Mouse (Mus musculus) forebrain, postnatal 0 days (tissue): Measurements from ENCODE around the gene Skap1. TPM values are rescaled to one million over a fixed set of nuclear protein-coding genes. Genes with fewer than 3 reads are reported as not detected.

Experiments
- ATAC-seq: fragments of 200-750 bp; cut with Nextera tagmentation; 2 replicates; pipeline ENCODE4 v1.8.0; 2017; ENCODE audit warnings: mild to moderate bottlenecking, moderate library complexity
- DNase-seq: peaks from one replicate; pipeline ENCODE4 v3.0.0-alpha.2; 2015
- H3K27ac ChIP-seq: fragments of 300-500 bp; sonication (generic); 2 replicates; pipeline ENCODE4 v1.5.1; 2014; ENCODE audit warnings: low read depth, mild to moderate bottlenecking, antibody characterized with exemption, low read length, moderate library complexity, mixed read lengths
- H3K27me3 ChIP-seq: fragments of 300-500 bp; sonication (generic); 2 replicates; pipeline ENCODE4 v1.6.1; 2014; ENCODE audit warnings: mild to moderate bottlenecking, low read length, mixed read lengths; ENCODE audit not compliant: insufficient read depth
- H3K36me3 ChIP-seq: fragments of 300-500 bp; sonication (generic); 2 replicates; pipeline ENCODE4 v1.6.1; 2014; ENCODE audit warnings: mild to moderate bottlenecking, moderate library complexity; ENCODE audit not compliant: insufficient read depth
- H3K4me1 ChIP-seq: fragments of 300-500 bp; sonication (generic); 2 replicates; pipeline ENCODE4 v1.6.1; 2014; ENCODE audit warnings: antibody characterized with exemption; ENCODE audit not compliant: insufficient read depth
- H3K4me2 ChIP-seq: fragments of 300-500 bp; sonication (generic); 2 replicates; pipeline ENCODE4 v1.6.1; 2014; ENCODE audit warnings: low read depth, mild to moderate bottlenecking, moderate library complexity
- H3K4me3 ChIP-seq: fragments of 300-500 bp; sonication (generic); 2 replicates; pipeline ENCODE4 v1.5.1; 2014; ENCODE audit warnings: low read depth, low read length, mixed read lengths
- H3K9ac ChIP-seq: fragments of 300-500 bp; sonication (generic); 2 replicates; pipeline ENCODE4 v1.6.1; 2014; ENCODE audit warnings: mild to moderate bottlenecking
- H3K9me3 ChIP-seq: fragments of 300-500 bp; sonication (generic); 2 replicates; pipeline ENCODE4 v1.6.1; 2016; ENCODE audit warnings: low read length
- CTCF ChIP-seq: sonication (generic); IDR thresholded peaks from 2 replicates; pipeline ENCODE4 v1.5.1; 2016; ENCODE audit warnings: antibody characterized with exemption, control low read depth, low read depth
- WGBS: fragments of 180-500 bp; shearing (Covaris S2); extraction: QIAGEN DNeasy Blood & Tissue Kit; methylation state at CpG from one replicate; pipeline ENCODE4 v1.1.7; 2014; 5-methylcytosine and 5-hydroxymethylcytosine counted together
- polyA plus RNA-seq: library from polyadenylated mRNA; unstranded; fragments of >200 nt; fragmentation: Nextera tagmentation; extraction: Ambion mirVana; gene quantifications from 2 replicates; pipeline ENCODE4 v1.2.1, GENCODE M21; 2015
- total RNA-seq: library from RNA; depleted of rRNA; stranded (reverse); fragments of >200 nt; gene quantifications from 2 replicates; pipeline ENCODE4 v1.2.3, GENCODE M21; 2014

Gene Skap1
- total and polyA plus RNA-seq, 2 experiments from 2014 or later, result 1.6 to 3.7 TPM

GRCm38 (mm10) chr11:96728577-96728976 lies 264.2 kb downstream of the Skap1 start:
- no peak for TF ChIP-seq CTCF
- ATAC-seq, result no peak
- Histone ChIP-seq H3K4me1 (no peaks in the 10 kb centered on the region), H3K27me3 (no peaks in the 10 kb centered on the region), H3K36me3 (no peaks in the 10 kb centered on the region), H3K27ac (no peak overlapping the region), H3K4me3 (no peak overlapping the region), H3K9ac (no peak overlapping the region), H3K9me3 (no peaks in the 10 kb centered on the region), H3K4me2 (no peak overlapping the region)
- 74% methylated on average over 2 of the region's 2 CpGs for WGBS
- no peak for DNase-seq

- no peak overlapping the region for H3K9ac ChIP-seq
- ATAC-seq, result peak; percentile 48; the same call in 1 of the 2 replicates
- peak; percentile 67 for DNase-seq
- 10% methylated on average over 9 of the region's 9 CpGs for WGBS
- H3K4me3 ChIP-seq, result no peak overlapping the region
- no peaks in the 10 kb centered on the region for H3K27me3 ChIP-seq
- H3K27ac ChIP-seq, result no peak overlapping the region
- TF ChIP-seq CTCF, result peak; percentile 55
- H3K36me3 ChIP-seq, result no peaks in the 10 kb centered on the region
- H3K4me2 ChIP-seq, result no peak overlapping the region
- no peaks in the 10 kb centered on the region for H3K9me3 ChIP-seq
- no peaks in the 10 kb centered on the region for H3K4me1 ChIP-seq
These were observed 265.1 kb downstream of the Skap1 start for GRCm38 (mm10) chr11:96729462-96729861.

- H3K4me2 ChIP-seq, result no peak overlapping the region
- peak; percentile 44 for DNase-seq
These were observed 265.9 kb downstream of the Skap1 start for GRCm38 (mm10) chr11:96730327-96730726.

GRCm38 (mm10) chr11:96732657-96733056 lies 268.3 kb downstream of the Skap1 start:
- H3K27ac ChIP-seq, result no peak overlapping the region
- H3K9me3 ChIP-seq, result no peaks in the 10 kb centered on the region
- 54% methylated on average over 4 of the region's 4 CpGs for WGBS
- no peak overlapping the region for H3K4me2 ChIP-seq
- TF ChIP-seq CTCF, result no peak
- H3K4me1 ChIP-seq, result no peaks in the 10 kb centered on the region
- DNase-seq, result no peak
- no peaks in the 10 kb centered on the region for H3K36me3 ChIP-seq
- H3K9ac ChIP-seq, result no peak overlapping the region
- no peak overlapping the region for H3K4me3 ChIP-seq
- no peak for ATAC-seq
- peaks cover 11% of the 10 kb centered on the region; the same call in 1 of the 2 replicates for H3K27me3 ChIP-seq

More at GRCm38 (mm10) chr11:96730327-96730726, 265.9 kb downstream of the Skap1 start:
- WGBS, result 42% methylated on average over 5 of the region's 5 CpGs
- TF ChIP-seq CTCF, result no peak
- no peak overlapping the region for H3K4me3 ChIP-seq
- no peak; the same call in 1 of the 2 replicates for ATAC-seq
- H3K27ac ChIP-seq, result no peak overlapping the region
- H3K27me3 ChIP-seq, result no peaks in the 10 kb centered on the region
- H3K9me3 ChIP-seq, result no peaks in the 10 kb centered on the region
- H3K9ac ChIP-seq, result no peak overlapping the region
- H3K36me3 ChIP-seq, result no peaks in the 10 kb centered on the region
- H3K4me1 ChIP-seq, result no peaks in the 10 kb centered on the region

- Histone ChIP-seq H3K36me3 (no peaks in the 10 kb centered on the region), H3K27ac (no peak overlapping the region), H3K27me3 (peaks cover 25% of the 10 kb centered on the region), H3K4me1 (no peaks in the 10 kb centered on the region), H3K9me3 (no peaks in the 10 kb centered on the region), H3K4me2 (peak overlapping the region; percentile 33), H3K9ac (no peak overlapping the region; the same call in 1 of the 2 replicates), H3K4me3 (peak overlapping the region; percentile 12)
- DNase-seq (peak; percentile 77), ATAC-seq (peak; percentile 84)
- peak; percentile 66 for TF ChIP-seq CTCF
- 2% methylated on average over 19 of the region's 19 CpGs for WGBS
These were observed 271.5 kb downstream of the Skap1 start for GRCm38 (mm10) chr11:96735908-96736307.

GRCm38 (mm10) chr11:96736361-96736760 lies 272.0 kb downstream of the Skap1 start:
- Histone ChIP-seq H3K4me2 (peak overlapping the region; percentile 33), H3K9me3 (no peaks in the 10 kb centered on the region), H3K27ac (no peak overlapping the region), H3K4me1 (no peaks in the 10 kb centered on the region), H3K9ac (no peak overlapping the region), H3K36me3 (no peaks in the 10 kb centered on the region), H3K27me3 (peaks cover 30% of the 10 kb centered on the region), H3K4me3 (peak overlapping the region; percentile 12)
- 18% methylated on average over 11 of the region's 11 CpGs for WGBS
- DNase-seq, result no peak
- ATAC-seq, result no peak
- TF ChIP-seq CTCF, result no peak

GRCm38 (mm10) chr11:96737673-96738471 lies 273.5 kb downstream of the Skap1 start:
- H3K4me1 ChIP-seq, result no peaks in the 10 kb centered on the region; the same call in 1 of the 2 replicates
- no peaks in the 10 kb centered on the region for H3K9me3 ChIP-seq
- H3K27me3 ChIP-seq, result peaks cover 31% of the 10 kb centered on the region
- no peak overlapping the region for H3K4me2 ChIP-seq
- no peak overlapping the region for H3K4me3 ChIP-seq
- ATAC-seq (no peak), DNase-seq (no peak)
- WGBS, result 69% methylated on average over 14 of the region's 14 CpGs
- H3K36me3 ChIP-seq, result no peaks in the 10 kb centered on the region
- peak; percentile 48 for TF ChIP-seq CTCF
- no peak overlapping the region for H3K27ac ChIP-seq
- no peak overlapping the region for H3K9ac ChIP-seq
